Mouse (Mus musculus): ENCODE measurements around the gene Etv2.

Etv2 gene

DNA sequence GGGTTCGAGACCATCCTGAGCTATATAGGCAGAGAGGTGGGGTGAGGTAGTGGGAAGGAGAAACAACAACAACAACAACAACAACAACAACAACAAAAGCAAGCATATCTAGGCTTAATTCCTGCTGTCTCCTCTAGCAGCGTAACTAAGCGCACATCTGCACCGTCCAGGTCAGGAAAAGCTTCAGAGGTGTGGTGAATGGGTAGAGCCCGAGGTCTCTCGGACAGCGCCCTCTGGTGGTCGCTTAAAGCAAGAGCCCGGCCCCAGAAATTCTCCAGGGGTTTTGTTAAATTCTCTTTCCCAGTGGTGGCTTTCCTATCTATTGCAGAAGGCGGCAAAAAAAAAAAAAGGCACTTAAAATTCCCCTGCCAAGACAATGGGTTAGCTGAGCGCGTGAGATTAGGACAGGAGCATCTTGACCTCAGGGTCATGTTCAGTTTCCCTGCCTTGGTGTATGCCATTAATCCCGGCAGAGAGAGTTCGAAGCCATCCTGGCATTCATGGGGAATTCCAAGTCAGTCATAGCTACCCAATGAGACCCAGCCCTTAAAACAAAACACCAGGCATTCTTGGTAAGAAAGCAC, 22.0 kb downstream of the Etv2 start:
- DNase-seq (ENCODE audit: low spot score in 2 of 2) = peak; percentile 28 to 29

DNA sequence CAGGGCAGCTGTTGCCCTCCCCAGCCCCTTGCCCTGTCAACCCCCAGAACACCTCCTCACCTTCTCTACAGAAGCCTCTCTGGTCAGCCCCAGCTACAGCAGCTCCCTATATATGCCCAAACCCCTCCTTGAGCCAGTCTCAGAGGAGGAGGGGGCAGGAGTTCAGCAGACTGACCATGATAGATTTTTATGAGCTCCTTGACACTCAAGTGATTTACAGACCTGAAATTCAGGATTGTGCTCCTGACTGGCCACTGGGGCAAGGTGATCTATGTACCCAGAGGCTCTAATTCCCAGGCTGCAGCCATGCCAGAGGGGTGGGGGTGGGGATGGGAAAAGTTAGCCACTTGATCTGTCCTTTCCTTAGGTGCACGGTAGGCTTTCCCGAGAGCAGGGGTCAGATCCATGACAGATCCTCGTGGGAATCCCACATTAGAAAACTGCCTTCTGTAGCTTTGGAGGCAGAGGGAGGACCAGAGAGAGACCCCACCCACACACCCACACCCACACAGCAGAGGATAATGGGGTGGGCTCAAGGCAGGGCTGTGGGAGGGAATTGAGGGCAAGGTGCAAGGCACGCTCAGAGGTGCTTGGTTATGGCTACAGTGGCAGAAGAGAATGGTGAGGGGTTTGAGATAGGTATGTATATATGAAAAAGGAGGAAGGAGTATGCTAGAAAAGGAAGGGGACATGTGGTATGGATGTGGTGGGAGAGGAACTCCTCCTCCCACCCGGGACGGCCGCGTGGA, 22.8 kb downstream of the Etv2 start, which contains the start of gene Upk1a:
Upk1a (minus strand) TSS at position 194 of the 749 bp plus-strand sequence.
- no peak for DNase-seq (ENCODE audit: low spot score in 2 of 2)

DNA sequence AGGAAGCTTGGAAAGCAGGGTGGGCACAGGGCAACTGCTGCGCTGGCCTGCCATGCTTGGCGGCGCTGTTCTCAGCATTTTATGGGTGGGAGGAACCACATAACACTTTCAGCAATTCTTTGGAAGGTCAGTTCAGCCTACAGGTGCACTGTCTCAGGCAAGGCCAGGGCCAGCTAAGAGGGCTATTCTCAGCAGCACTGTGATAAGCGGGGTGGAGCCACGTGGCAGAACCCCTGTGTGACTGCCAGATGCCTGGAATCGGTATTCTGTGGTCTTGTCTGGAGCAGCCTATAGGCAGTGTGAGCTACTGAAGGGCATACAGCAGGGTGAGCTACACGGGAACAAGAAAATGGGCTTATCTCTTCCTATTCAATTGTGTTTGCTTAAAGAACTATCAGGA, 25.6 kb downstream of the Etv2 start:
- DNase-seq (ENCODE audit: low spot score in 2 of 2) = no peak

DNA sequence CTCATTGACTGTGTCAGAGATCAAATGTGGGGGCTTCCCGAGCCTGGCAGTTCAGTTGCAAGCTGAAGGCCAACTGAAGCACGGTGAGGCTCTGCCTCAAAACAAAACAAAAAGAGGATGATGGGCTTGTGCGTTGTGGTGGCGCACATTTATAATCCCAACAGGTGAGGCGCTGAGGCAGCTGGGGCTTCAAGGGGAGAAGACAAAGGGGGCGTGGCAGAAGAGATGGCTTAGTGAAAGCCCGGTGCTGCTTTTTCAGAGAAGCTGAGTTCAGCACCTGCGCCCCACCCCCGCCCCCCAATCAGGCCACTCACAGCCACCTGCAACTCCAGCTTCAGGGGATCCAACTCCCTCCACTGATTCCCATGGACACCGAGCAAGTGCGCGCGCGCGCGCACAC, 27.2 kb downstream of the Etv2 start:
- no peak for DNase-seq (ENCODE audit: low spot score in 2 of 2)

DNA sequence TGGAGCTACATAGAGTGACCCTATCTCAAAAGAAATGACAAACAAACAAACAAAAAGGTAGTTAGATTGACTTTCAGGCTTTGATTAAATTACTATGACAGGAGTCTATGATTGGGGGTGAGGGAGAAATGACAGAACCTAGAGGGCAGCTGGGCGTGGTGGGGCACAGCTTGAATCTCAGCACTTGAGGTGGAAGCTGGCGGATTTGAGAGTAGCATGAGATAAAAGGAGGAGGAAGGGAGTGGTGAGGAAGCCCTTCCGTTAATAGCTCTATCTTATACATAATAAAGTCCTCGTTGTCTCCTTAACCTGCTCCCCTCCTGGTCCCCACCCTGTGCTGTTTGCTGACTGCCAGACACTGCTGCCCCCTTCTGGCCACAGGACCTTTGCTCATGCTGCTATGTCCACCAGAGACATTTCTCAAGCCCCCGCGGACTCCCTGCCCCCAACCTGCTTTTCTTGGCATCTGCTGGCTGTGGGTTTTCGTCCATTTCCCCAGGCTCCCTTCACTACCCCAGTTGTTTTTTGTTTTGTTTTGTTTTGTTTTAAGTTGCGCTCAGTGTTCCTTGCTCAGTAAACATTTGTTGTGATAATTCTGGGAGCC, 27.8 kb downstream of the Etv2 start:
- peak in 1 of 2 experiments; percentile 21 for DNase-seq (ENCODE audit: low spot score in 2 of 2)

DNA sequence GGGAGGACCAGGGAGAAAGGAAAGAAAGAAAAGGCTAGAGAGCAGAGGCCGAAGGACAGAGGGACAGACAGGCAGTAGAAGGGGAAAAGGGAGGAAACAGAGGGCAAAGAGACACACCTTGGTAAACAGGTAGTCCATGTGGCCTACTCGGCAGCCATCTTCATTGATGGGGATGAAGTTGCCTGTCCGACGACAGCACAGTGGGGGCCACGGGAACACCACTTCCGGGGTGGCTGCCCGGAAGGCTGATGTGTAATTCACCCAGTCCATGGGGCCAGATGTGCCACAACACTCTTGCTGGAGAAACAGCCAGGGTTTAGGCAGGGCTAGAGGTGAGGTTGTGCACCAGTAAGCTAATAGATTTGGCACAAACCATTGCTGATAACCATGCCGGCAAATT, 30.7 kb downstream of the Etv2 start:
- no peak for DNase-seq (ENCODE audit: low spot score in 2 of 2)

DNA sequence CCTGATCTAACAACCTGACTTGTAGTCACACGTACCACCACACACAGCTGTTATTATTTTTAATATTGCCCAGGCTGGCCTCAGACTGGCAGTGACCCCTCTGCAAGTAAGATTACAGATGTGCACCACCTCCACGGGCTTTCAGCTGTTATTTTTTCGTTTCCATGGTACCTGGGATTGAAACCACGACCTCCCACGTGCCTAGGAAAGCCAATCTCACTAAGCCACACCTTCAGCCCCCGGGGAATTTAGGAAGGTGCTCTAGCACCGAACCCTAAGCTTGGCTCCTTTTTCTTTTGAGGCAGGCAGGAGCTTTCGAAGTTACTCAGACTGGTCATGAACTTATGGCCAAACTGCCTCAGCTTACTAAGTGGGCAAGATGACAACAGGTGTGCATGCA, 31.2 kb downstream of the Etv2 start:
- DNase-seq (ENCODE audit: low spot score in 2 of 2) = no peak

DNA sequence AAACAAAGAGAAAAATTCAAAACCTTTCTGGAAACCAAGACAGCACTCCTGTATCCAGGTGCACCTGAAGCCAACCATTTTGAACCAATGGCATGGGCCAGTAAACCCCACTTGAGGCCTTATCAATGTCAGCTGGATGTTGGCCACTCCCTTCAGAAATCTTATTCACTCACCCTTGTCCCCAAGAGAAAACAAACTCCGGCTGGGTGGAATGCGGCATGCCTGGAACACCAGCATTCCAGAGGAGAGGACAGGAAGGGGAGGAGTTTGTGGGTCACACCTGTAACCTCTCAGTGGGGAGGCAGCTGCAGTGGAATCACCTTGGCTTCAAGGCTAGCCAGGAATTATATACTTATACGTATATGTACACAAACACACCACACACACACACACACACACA, 33.1 kb downstream of the Etv2 start:
- DNase-seq (ENCODE audit: low spot score in 2 of 2) = no peak

DNA sequence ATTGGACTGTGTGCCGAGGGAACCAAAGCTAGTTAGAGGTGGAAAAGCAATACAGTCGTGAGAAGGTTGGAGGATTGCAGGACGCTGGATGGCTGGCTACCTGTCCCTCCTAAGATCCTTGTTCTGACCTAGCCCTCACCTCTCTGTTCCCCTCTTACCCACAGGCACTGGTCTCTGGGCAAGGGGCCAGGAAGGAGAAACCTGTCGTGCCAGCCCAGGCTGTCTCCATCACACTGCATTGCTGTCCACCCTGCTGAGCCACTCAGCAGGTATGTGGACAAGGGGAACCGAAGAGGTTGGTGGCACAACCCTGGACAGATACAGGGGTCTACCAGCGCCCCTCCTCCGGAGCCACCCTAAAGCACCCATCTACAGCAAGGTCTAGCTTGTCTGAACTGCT, 35.0 kb downstream of the Etv2 start:
- no peak for DNase-seq (ENCODE audit: low spot score in 2 of 2)

DNA sequence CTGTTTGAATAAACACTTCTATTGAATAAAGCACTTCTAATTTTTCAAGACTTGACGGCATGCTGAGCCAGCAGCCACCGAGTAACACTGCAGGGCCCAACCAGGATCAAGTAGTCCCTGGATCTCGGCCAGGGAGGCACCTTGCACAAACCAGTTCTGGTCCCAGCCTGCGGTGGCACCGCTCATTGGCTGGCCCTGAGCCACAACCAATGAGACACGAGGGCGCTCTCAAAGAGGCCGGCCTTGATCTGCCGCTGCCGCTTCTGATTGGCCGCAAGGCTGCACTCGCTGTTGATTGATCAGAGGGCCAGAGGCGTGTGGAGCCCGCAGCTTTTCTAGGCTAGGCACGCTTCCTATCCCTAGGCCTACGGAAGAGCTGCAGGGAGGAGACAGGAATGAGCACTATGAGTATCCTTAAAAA, 35.7 kb downstream of the Etv2 start:
- peak; percentile 74 to 82 for DNase-seq (ENCODE audit: low spot score in 2 of 2)

DNA sequence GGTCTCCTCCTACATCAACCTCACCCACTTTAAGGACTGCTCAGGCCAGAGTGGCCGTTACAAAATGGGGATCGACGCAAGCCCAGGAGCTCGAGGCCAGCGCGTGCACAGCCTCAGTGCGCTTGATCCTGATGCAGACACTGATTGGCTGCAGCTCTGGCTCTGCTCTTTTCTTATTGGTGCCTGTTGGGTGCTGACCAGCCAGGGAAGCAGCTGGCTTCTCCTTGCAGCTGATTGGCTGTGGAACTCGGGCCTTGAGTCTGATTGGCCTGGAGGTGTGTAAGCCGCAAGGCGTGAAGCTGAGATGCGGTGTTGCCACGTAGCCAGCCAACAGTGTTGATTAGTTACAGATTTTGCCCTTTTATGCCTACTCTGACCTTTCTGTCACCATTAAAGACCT, 36.9 kb downstream of the Etv2 start, which contains the start of gene Zbtb32:
Zbtb32 (minus strand) TSS at position 124 of the 400 bp plus-strand sequence.
- no peak for DNase-seq (ENCODE audit: low spot score in 2 of 2)

DNA sequence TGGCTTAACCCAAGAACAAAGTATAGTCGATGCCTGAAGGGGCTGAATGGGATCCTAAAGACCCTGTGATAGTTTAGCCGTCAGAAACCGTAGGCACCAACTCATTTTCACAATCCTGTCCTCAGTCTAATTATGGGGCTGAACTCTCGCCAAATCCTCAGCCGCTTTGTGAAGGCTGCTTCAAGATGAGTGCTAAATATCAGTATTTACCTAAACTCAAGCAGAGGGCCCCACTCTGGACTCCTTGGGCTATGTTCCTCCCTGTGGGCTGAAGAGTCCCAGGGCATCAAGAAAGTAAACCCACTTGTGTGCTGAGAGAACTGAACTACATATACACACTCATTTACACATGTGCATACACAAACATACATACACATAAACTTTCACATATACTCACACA, 38.8 kb downstream of the Etv2 start:
- DNase-seq (ENCODE audit: low spot score in 2 of 2) = no peak

DNA sequence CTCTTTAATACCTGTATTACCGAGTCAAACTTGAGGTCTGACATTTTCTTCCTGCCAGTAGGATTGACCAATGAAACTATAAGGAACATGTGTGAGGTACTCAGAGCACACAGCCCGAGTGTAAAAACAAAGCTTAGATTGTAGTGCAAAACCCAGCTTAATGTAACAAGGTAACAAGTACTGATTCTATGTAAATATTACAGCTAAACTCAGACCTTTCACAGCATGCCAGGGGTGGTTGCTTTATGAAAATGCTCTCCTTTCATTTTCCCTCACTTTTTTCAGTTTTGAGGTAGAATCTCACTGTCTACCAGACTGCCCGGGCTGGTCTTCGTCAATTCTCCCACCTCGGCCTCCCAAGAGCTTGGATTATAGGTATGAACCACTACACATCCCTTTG, 39.6 kb downstream of the Etv2 start:
- no peak for DNase-seq (ENCODE audit: low spot score in 2 of 2)

DNA sequence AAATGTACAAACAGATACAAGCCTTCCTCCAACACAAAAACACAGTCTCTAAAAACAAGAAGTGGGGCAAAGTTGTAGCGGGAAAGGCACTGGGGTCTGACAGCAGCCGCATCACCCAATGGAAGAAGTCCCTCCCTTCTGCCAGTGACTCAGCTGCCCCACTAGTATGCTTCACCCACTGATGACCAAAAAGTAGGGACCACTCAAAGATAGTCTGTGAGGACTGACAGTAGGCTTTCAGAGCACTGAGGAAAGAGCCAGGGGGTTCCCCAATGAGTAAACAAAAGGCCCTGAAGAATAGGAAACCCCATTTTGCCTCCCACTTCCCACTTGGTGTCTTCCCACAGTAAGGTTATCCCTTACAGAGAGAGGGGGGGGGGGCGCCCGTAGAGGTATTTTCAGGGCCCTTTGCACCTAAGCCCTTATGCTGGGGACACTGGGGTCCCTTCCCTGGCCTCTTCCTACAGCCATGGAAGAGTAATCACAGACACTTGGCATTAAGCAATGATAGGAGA, 41.1 kb downstream of the Etv2 start:
- no peak for DNase-seq (ENCODE audit: low spot score in 2 of 2)

DNA sequence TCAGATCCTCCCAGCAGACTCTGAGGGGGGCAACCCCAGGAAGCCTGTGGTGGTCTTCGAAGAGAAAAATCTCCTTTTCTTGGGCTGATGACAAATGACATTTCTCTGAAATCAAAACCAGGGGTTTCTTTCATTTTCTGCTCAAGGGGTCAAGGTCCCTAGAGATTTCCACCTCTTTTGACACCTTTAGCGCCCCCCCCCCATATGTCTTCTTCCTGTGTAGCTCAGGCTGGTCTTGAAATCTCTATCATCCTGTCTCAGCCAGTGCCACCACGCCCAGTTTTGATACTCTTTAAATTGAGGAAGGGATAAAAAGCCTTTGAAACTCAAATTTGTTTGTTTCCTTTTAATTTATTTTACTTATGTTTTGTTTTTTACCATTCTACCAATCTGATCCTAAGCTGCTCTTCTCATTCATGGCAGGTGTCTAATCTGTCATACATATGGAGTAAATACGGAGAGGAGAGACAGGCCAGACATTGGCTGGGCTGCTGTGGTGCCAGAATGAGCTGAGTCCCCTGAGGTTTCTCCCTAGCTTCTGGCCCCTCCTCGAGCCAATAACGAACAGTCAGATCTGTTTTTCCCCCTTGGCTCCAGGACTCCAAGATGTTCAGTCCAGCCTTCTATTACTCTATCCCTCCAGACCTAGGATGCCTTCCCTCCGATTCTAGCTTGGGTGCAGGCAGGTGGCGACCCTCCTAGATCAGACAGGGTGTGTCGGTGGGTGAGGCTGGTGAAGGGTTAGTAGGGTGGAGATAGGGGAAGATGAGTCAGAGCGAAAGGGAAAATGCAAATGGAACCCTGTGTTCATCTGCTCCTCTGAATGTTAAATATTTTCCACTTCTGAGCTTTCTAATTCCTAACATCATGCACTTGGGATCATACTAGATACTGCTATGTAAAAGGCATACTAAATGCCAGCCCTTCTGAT, 41.8 kb downstream of the Etv2 start:
- DNase-seq (ENCODE audit: low spot score in 2 of 2) = no peak

DNA sequence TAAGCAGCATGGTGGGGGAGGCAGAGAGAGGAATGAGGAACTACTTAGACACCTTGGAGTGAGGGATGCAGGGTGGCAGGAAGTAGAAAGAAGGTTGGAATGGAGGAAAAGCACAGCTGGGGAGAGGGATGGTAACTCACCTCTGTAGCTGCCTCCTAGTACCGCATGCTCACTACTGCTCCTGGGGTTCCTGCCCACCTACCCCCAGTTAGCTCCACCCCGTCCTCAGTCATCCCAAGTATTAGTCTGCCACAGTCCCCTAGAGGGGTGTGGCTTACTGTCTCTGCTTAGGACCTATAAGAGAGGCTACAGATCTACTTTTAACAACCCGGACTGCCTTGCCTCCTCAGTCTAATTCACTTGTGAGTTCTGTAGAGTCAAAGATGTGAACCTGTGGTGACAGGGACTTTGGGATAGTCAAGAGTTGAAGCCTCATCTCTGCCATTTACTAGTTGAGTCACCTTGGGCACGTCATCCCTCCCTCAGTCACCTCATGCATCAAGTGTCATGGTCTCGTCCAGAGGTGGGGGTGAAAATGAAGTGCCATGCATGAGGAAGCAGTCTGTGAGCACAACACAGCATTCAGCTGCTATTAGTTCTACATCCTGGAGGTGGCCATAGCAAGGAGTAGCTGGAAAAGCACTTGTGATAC, 42.8 kb downstream of the Etv2 start:
- no peak for DNase-seq (ENCODE audit: low spot score in 2 of 2)

DNA sequence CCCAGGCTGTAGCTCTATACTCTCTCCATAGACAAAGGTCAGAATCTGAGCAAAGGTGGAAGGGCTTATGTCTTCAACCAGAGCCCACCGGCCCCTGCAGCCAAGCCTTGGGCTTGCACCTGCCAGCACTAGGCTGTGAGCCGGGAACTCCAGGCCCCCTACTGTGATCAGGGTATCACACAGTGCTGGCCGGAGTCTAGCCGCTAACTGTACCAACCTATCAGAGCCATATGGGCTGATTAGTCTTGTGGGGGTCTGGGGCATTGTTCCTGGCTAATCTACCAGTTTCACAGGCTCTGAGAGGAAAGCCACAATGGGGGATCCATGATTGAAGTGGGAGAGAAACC, 44.1 kb downstream of the Etv2 start:
- DNase-seq (ENCODE audit: low spot score in 2 of 2) = no peak

DNA sequence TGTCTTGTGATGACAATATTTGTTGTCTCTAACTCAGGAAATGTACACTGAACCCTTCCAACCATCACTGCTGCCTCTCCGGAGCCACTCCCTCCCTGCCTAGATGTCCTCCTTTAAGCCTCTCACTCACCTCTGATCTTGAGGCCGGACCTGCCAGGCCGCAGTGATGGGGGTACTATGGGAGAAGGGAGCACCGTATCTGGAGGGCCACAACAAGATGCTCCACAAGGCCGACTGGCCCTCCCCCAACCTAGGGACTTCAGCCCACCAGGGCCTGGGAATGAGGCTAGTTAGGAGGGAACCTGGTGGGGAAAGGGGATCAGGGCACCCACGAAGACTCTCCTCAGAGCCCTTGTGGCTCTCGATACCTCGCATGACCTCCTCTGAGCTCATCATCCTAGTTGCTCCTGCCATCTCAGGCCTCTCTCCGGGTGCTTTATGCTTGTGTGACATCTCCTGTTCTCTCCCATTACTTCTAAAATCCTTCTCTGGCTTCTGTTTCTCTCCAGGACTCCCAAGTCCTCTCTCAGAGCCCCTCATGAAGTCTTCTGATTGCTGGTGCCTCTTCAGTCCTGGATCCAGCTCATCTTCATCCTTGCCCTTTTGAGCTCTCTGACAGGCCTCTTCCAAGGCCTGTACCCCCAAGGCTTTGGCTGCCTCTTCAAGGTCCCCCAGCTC, 44.6 kb downstream of the Etv2 start:
- DNase-seq (ENCODE audit: low spot score in 2 of 2) = no peak

DNA sequence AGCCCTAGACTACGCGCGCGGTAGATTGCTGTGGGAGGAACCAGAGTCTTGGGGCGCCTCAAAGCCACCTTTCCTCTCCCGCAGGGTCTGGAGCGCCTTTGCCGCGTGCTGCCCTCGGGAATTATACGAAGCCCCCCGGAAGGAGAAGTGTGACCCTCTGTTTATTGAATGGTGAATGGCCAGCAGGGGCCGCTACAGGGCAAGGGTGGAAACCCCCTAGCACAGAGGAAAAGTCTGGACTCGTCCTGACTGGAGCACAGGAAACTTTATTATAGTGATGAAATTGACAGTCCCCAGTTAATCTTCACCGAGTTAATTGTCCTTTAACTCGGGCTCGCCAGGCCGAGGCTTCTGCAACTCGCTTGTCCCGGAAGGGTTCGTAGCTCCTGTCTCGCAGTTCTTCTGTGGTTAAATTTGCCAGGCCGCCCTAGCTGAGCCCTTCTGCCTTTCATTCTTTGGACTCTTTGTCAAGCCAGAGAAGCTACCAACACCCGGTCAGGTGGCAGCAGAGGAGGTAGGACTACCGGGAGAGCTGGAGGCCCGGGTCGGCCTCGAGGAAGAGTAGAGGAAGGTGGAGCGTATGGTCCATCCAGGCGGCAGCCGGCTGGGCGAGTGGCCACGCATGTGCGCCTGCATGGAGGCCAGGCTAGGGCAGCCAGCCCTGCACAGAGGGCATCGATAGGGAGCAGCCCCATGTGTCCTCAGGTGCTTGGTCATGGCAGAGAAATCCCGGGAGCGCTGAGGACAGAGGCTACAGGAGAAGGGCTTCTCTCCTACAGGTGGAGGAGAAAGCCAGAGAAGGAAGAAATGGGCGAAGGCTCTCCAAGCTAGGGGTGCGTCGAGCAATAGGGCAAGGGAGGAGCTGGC, 46.0 kb downstream of the Etv2 start:
- peak; percentile 71 to 72 for DNase-seq (ENCODE audit: low spot score in 2 of 2)
